Mouse (Mus musculus): ENCODE measurements around the gene Cdc37. TPM values are rescaled to one million over a fixed set of nuclear protein-coding genes. Genes with fewer than 3 reads are reported as not detected.

The Cdc37 gene
- polyA plus RNA-seq, 1 experiment: 65.5 TPM

DNA sequence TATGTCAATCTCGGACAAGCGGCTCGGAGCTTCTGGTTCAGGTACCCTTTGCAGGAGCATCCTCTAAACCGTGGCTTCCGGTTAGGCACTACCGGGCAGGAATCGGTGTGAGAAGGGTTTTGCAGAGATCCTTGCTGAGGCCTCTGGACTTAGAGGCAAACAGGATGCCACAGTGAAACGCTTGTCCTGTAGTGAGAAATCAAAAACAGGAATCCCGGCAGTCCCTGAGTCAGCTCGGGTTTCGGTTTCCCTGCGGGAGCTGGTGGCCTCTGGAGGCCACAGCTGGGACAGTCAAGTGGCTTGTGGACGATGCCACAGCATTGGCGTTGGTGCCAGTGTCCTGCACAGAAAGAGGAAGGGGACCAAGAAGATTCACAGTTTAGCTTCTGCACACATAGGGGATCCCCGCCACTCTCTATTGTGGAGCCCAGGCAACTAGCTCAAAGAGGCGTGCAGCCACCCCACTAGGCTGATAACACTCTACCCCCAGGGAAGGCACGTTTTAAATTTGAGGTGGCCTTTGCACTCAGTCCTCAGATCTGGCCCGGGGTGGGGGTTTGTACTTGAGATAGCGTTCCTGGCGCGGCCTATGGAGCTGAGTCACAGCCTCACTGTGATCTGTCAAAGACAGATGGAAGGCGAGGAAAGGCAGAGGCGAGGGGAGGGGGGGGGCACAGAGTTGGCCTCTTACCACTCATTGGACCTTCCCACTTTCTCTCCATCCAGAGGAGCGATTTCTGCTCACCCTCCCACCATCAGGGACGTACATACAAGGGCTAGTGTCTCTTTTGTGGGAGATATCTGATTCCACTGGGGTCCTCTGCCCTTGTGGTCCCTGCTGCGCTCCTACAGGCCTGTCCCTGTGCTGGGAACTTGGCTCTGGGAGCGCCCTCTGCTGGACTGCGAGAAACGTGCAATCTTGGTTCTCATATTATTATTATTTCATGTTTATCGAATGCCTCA lies 18.7 kb upstream of the Cdc37 start:
- peak; percentile 75 for DNase-seq
- peaks cover 20% of the 10 kb centered on the region for H3K4me1 ChIP-seq (ENCODE audit: control insufficient read depth, insufficient read depth, low read length)
- TF ChIP-seq CTCF (IDR thresholded peaks at IDR 0.05; ENCODE audit: insufficient read depth, low read length) (peak; percentile 84), POLR2A (IDR thresholded peaks at IDR 0.05; ENCODE audit: borderline replicate concordance, extremely low read depth, low read depth, low read length) (peak; percentile 55; the same call in 1 of the 2 replicates)
- 9% methylated on average over 30 of the region's 30 CpGs for WGBS
- peak overlapping the region; percentile 48 for H3K4me3 ChIP-seq (replicated peaks; ENCODE audit: extremely low read depth, low read depth, low read length)

DNA sequence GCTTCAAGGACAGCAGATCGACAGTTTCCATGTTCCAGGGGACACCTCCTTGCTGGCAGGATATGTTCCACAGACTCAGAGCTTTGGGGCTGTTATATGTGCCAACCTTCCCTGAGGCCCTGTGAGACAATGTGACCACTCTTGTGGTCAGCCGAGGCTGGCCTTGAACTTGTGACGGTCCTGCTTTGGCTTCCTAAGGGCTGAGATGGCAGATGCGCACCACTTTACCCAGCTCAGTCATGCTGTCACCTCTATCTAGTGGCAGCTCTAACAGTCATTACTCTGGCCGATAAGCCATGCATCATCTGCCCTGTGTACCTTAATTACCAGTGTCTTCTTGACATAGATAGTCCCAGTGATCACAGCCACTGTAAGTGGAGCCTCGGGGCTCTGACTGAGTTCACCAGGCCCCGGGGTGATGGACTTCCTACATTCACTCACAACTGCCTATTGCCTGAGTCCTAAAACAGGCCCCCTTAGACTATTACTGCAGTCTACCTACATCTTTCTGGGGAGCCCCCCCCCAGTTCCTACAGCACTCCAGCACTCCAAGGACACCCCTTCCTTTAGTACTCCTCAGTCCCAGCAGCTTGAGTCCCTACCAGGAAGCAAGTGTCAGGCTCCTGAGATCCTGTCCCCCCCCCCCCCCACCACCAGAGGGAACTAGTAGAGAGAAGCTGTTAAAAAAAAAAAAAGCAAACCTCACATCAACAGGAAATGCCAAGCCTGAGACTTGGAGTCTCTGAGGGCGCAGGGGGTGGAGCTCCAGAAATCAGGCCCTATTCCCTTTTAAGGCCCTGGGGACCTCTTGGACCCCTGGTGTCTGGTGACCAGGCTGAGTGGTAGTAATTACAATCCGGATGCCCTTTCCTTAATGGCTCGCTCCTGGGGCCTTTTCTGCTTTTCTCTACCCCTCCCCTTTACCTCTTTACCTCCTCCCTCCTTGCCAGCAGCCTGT lies 17.6 kb upstream of the Cdc37 start:
- peak overlapping the region; percentile 48 for H3K4me3 ChIP-seq (replicated peaks; ENCODE audit: extremely low read depth, low read depth, low read length)
- WGBS: 52% methylated on average over 10 of the region's 10 CpGs
- H3K4me1 ChIP-seq (ENCODE audit: control insufficient read depth, insufficient read depth, low read length): peaks cover 20% of the 10 kb centered on the region
- DNase-seq: peak; percentile 25
- TF ChIP-seq POLR2A (IDR thresholded peaks at IDR 0.05; ENCODE audit: borderline replicate concordance, extremely low read depth, low read depth, low read length) (no peak), CTCF (IDR thresholded peaks at IDR 0.05; ENCODE audit: insufficient read depth, low read length) (no peak)

DNA sequence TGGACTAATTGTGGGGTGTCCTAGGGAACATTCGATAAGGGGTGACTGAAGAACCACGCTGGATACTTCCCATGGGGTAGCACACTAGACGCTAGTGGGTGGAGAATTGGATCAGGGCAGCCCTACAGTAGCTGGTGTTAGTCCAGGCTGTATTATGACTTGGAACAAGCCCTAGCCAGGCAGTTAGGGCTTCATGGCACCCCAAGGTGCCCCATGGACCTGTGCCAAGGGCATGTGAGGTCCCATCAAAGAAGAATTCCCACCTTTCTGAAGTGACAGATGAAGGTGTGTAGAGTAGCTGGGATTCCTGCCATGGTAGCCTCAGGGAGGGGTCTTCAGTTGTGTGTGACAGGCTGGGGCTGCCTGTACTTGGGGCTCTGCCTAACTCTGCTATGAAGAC lies 16.7 kb upstream of the Cdc37 start:
- no peak for DNase-seq
- TF ChIP-seq POLR2A (IDR thresholded peaks at IDR 0.05; ENCODE audit: borderline replicate concordance, extremely low read depth, low read depth, low read length): no peak
- TF ChIP-seq CTCF (IDR thresholded peaks at IDR 0.05; ENCODE audit: insufficient read depth, low read length): no peak
- peaks cover 20% of the 10 kb centered on the region for H3K4me1 ChIP-seq (ENCODE audit: control insufficient read depth, insufficient read depth, low read length)
- peak overlapping the region; percentile 16 for H3K4me3 ChIP-seq (replicated peaks; ENCODE audit: extremely low read depth, low read depth, low read length)
- WGBS: 33% methylated on average over 3 of the region's 3 CpGs

DNA sequence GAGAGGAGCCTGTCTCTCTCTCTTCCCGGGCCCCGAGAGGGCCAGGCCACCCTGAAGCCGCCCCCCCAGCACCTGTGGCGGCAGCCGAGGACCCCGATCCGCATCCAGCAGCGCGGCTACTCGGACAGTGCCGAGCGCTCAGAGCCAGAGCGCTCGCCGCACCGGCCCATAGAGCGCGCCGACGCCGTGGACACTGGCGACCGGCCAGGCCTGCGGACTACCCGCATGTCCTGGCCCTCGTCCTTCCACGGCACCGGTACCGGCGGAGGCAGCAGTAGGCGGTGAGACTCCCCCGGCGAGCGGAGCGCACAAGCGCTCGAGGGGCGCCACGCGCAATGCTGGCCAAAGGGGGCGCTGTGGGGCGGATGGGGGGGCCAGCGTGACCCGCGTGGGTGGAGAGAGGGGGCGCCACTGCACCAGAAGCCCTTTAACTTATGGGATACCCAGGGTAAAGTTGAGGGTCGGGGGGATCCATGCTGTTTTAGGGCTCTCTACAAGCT lies 16.2 kb upstream of the Cdc37 start:
- Histone ChIP-seq H3K4me1 (ENCODE audit: control insufficient read depth, insufficient read depth, low read length) (peaks cover 21% of the 10 kb centered on the region), H3K4me3 (replicated peaks; ENCODE audit: extremely low read depth, low read depth, low read length) (peak overlapping the region; percentile 58)
- WGBS: 1% methylated on average over 47 of the region's 47 CpGs
- peak; percentile 40 for DNase-seq
- no peak for TF ChIP-seq POLR2A (IDR thresholded peaks at IDR 0.05; ENCODE audit: borderline replicate concordance, extremely low read depth, low read depth, low read length)
- TF ChIP-seq CTCF (IDR thresholded peaks at IDR 0.05; ENCODE audit: insufficient read depth, low read length): peak; percentile 10; the same call in 1 of the 2 replicates

DNA sequence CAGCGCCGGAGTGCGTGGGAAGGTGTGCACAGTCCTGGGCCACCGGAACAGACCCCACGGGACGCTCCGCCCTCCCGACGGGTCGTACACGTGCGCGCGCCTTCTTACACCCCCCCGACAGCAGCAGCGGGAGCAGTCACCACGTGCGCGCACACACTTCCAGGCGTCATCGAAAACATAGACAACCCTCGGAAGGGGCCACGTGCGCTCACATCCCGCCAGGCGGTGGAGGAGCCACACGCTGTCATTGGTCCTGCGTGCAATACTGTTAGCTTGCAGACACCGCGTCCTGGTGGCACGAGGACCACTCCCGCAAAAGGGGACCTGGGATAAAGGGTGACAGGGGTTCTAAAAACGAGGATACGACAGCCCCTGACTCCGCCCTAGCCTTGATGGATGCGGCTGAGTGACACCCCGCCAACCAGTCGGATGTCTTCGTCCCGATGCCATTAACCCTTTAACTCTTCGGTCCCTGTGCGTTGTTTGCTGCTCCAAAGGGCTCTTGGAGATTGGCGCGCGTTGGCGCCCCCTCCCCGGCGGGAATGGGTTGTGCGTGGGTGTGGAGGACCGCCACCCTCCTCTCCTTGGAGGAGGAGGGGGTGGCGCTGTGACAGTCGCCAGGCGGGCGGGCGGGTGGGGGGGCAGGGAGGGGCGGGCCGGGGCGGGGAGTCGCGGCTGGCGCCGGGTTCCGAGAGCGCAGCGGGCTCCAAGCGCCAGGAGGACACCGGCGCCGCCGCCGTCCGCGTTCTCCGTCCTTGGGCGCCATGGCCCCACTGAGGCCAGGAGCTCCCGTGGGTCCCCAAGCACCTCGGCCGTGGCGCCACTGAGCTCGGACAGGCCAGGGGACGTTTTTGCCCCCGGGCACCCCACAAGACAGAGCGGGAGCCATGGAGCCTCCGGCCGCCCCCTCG lies 15.5 kb upstream of the Cdc37 start, which contains the start of gene Pde4a:
Pde4a (plus strand) TSS at position 674 of the 911 bp plus-strand sequence.
- DNase-seq: peak; percentile 31
- Histone ChIP-seq H3K4me1 (ENCODE audit: control insufficient read depth, insufficient read depth, low read length) (peaks cover 23% of the 10 kb centered on the region), H3K4me3 (replicated peaks; ENCODE audit: extremely low read depth, low read depth, low read length) (peak within 1 kb of the TSS; percentile 58)
- TF ChIP-seq CTCF (IDR thresholded peaks at IDR 0.05; ENCODE audit: insufficient read depth, low read length) (no peak), POLR2A (IDR thresholded peaks at IDR 0.05; ENCODE audit: borderline replicate concordance, extremely low read depth, low read depth, low read length) (peak; percentile 55; the same call in 1 of the 2 replicates)
- WGBS: under 1% methylated on average over 85 of the region's 86 CpGs

DNA sequence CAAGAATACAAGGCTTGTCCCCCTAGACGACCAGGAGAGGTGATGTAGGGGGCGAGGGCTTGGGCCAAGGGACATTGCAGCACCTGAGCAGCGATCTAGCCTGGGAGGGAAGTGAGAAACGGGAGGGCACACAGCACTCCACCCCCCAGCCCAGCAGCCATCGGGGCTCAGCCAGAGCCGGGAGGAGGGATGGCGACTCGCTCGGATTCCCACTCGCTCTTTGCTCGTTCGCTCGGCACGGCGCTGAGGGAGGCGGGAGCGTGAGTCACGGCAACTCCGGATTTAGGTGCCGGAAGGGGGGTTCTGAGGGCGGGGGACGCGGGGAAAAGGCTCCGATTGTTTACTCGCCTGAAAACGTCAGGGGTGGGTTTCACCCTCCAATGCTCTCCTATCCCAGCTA lies 14.3 kb upstream of the Cdc37 start:
- DNase-seq: no peak
- TF ChIP-seq CTCF (IDR thresholded peaks at IDR 0.05; ENCODE audit: insufficient read depth, low read length): no peak
- no peak for TF ChIP-seq POLR2A (IDR thresholded peaks at IDR 0.05; ENCODE audit: borderline replicate concordance, extremely low read depth, low read depth, low read length)
- H3K4me3 ChIP-seq (replicated peaks; ENCODE audit: extremely low read depth, low read depth, low read length): no peak overlapping the region
- peaks cover 23% of the 10 kb centered on the region for H3K4me1 ChIP-seq (ENCODE audit: control insufficient read depth, insufficient read depth, low read length)
- WGBS: 1% methylated on average over 26 of the region's 26 CpGs

DNA sequence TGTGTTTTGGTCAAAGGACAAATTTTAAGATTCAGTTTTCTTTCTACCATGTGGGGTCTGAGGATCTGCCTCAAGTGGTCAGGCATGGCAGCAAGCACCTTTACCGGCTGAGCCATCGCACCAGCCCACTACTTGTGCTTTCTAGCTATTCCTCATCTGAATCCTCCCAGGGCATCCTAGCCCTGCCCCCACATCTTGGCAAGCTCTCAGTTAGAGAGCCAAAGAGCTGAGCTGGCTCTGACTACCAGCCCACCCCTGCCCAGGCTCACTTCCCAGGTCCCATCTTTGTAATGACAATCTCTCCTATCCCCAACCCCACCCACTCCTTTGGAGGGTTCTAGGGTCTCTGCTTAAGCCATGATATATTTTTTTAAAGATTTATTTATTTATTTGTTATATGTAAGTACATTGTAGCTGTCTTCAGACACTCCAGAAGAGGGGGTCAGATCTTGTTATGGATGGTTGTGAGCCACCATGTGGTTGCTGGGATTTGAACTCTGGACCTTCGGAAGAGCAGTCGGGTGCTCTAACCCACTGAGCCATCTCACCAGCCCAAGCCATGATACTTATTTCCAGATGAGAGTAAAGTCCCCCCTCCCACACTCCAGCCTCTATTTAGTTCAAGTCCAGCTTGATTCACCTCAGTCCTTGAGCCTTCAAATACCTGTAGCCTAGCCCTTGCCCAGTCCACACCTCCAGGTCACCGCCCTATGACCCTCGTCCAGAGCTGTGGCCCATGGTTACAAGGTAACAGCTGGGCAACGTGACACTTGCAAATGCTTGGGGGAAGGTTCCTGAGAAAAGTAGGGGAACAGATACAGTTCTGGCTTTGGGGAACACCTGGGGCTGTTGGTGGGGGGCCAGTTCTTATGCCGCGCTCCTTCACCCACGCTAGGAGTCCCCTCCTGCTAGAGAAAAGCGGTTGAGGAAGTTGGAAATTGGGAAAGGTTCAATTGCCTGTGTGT lies 13.6 kb upstream of the Cdc37 start:
- TF ChIP-seq CTCF (IDR thresholded peaks at IDR 0.05; ENCODE audit: insufficient read depth, low read length): no peak
- TF ChIP-seq POLR2A (IDR thresholded peaks at IDR 0.05; ENCODE audit: borderline replicate concordance, extremely low read depth, low read depth, low read length): no peak
- WGBS: 47% methylated on average over 11 of the region's 11 CpGs
- Histone ChIP-seq H3K4me3 (replicated peaks; ENCODE audit: extremely low read depth, low read depth, low read length) (no peak overlapping the region), H3K4me1 (ENCODE audit: control insufficient read depth, insufficient read depth, low read length) (peaks cover 20% of the 10 kb centered on the region)
- no peak for DNase-seq

All from lung, adult 2 months (tissue).